Mouse (Mus musculus): ENCODE measurements around the gene Ercc8. TPM values are rescaled to one million over a fixed set of nuclear protein-coding genes. Genes with fewer than 3 reads are reported as not detected.

Gene Ercc8
- polyA plus RNA-seq, 1 experiment from 2014 or later, result 8.0 TPM

DNA sequence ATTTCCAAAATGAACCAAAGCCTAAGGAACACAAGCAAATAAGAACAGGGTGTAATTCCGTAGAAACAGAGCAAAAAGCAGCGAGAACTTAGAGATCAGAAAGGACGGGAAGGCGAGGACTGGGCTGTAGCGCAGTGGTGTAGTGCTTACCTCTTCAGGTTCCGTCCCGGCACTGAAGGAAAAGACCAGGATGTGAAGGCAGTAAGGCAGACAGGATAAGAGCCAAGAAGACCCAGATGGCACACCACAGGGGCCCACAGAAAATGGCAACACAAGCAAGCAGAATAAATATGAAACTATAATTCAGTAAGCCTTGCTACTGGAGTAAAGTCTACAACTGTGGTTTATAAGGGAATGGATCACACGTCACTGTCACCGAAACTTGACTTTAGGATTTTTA, 5.4 kb downstream of the Ercc8 start:
- no peak for ATAC-seq
- Histone ChIP-seq H3K27ac (ENCODE audit: low read depth, low read length) (no peak overlapping the region), H3K36me3 (ENCODE audit: control insufficient read depth, insufficient read depth) (peaks cover 17% of the 10 kb centered on the region), H3K4me2 (replicated peaks; ENCODE audit: low read depth) (no peak overlapping the region), H3K4me3 (ENCODE audit: low read depth, low read length) (no peak overlapping the region), H3K9me3 (ENCODE audit: control insufficient read depth) (no peaks in the 10 kb centered on the region), H3K4me1 (replicated peaks; ENCODE audit: control insufficient read depth, insufficient read depth, low read length) (no peaks in the 10 kb centered on the region), H3K9ac (ENCODE audit: low read depth, low read length) (no peak overlapping the region), H3K27me3 (replicated peaks; ENCODE audit: control insufficient read depth, insufficient read depth, low read length) (no peaks in the 10 kb centered on the region)
- no peak for TF ChIP-seq CTCF (IDR thresholded peaks at IDR 0.05; ENCODE audit: low read depth)
- WGBS, result 95% methylated on average over 9 of the region's 9 CpGs

DNA sequence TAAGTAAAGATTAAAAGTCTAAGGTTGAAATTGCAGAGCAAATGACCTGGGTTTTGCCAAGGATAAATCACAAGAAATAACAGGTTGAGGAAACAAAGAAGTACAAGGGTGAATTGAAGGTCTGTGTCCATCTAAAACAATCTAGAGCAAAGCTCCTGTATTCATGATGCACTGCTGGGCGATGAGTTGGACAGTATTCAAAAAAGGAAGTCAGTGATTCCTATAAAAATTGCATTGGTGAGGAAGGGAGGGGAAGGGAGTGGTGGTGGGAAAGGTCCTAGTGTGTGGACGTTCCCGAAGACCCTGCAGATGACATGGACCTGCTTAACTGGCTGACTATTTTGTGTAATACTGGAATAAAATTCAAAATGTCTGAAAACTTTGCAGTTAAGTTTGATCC, 6.1 kb downstream of the Ercc8 start:
- Histone ChIP-seq H3K36me3 (ENCODE audit: control insufficient read depth, insufficient read depth) (peaks cover 17% of the 10 kb centered on the region), H3K9ac (ENCODE audit: low read depth, low read length) (no peak overlapping the region), H3K4me2 (replicated peaks; ENCODE audit: low read depth) (no peak overlapping the region), H3K27ac (ENCODE audit: low read depth, low read length) (no peak overlapping the region), H3K27me3 (replicated peaks; ENCODE audit: control insufficient read depth, insufficient read depth, low read length) (no peaks in the 10 kb centered on the region), H3K9me3 (ENCODE audit: control insufficient read depth) (no peaks in the 10 kb centered on the region), H3K4me1 (replicated peaks; ENCODE audit: control insufficient read depth, insufficient read depth, low read length) (no peaks in the 10 kb centered on the region), H3K4me3 (ENCODE audit: low read depth, low read length) (no peak overlapping the region)
- ATAC-seq, result no peak
- TF ChIP-seq CTCF (IDR thresholded peaks at IDR 0.05; ENCODE audit: low read depth), result no peak
- whole genome bisulfite sequencing, result 83% methylated on average over 3 of the region's 3 CpGs

DNA sequence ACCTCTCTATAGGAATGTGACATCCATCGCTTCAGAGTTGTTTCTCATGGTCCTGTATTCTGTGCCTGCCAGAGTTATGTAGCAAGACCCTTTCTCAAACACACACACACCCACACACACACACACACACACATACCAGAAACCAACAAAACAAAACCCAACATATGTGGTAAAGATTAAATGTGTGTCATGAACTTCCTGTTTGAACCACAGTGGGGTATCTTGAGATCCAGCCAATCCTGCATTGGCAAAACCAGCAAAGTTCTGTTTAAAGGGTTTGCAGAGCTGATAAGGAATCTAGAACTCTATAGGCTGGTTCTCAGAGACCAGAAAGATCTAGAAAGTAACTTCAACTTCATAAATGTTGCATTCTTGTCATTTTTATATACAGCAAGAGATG, 11.5 kb downstream of the Ercc8 start:
- Histone ChIP-seq H3K36me3 (ENCODE audit: control insufficient read depth, insufficient read depth) (peaks cover 8% of the 10 kb centered on the region), H3K4me2 (replicated peaks; ENCODE audit: low read depth) (no peak overlapping the region), H3K9me3 (ENCODE audit: control insufficient read depth) (no peaks in the 10 kb centered on the region), H3K4me3 (ENCODE audit: low read depth, low read length) (no peak overlapping the region), H3K27me3 (replicated peaks; ENCODE audit: control insufficient read depth, insufficient read depth, low read length) (no peaks in the 10 kb centered on the region), H3K27ac (ENCODE audit: low read depth, low read length) (no peak overlapping the region), H3K4me1 (replicated peaks; ENCODE audit: control insufficient read depth, insufficient read depth, low read length) (no peaks in the 10 kb centered on the region), H3K9ac (ENCODE audit: low read depth, low read length) (no peak overlapping the region)
- WGBS, result 86% methylated on average over 1 of the region's 1 CpGs
- no peak for ATAC-seq
- no peak for TF ChIP-seq CTCF (IDR thresholded peaks at IDR 0.05; ENCODE audit: low read depth)

DNA sequence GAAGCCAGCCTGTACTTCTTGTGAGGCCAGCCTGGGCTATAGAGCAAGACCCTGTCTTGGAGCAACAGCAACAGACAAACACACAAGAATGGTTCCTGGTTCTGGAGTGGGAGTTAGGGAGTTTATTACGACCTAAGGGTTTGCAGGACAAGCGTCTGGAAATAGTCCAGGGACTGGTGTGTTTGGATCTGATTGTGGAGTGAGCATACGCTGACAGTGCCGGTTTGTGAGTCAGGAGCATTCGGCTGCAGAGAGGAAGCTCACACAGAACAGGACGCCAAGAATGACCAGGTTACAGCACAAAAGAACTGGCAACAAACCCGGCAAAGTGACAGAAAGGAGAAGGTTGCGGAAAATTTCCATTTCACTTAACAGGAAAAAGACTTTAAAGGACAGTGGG, 12.0 kb downstream of the Ercc8 start:
- Histone ChIP-seq H3K27me3 (replicated peaks; ENCODE audit: control insufficient read depth, insufficient read depth, low read length) (no peaks in the 10 kb centered on the region), H3K4me1 (replicated peaks; ENCODE audit: control insufficient read depth, insufficient read depth, low read length) (no peaks in the 10 kb centered on the region), H3K36me3 (ENCODE audit: control insufficient read depth, insufficient read depth) (peaks cover 8% of the 10 kb centered on the region), H3K27ac (ENCODE audit: low read depth, low read length) (no peak overlapping the region), H3K4me2 (replicated peaks; ENCODE audit: low read depth) (no peak overlapping the region), H3K9me3 (ENCODE audit: control insufficient read depth) (no peaks in the 10 kb centered on the region), H3K9ac (ENCODE audit: low read depth, low read length) (no peak overlapping the region), H3K4me3 (ENCODE audit: low read depth, low read length) (no peak overlapping the region)
- TF ChIP-seq CTCF (IDR thresholded peaks at IDR 0.05; ENCODE audit: low read depth), result no peak
- no peak for ATAC-seq
- 87% methylated on average over 8 of the region's 8 CpGs for WGBS

- Histone ChIP-seq H3K27me3 (replicated peaks; ENCODE audit: control insufficient read depth, insufficient read depth, low read length) (no peaks in the 10 kb centered on the region), H3K27ac (ENCODE audit: low read depth, low read length) (no peak overlapping the region), H3K4me2 (replicated peaks; ENCODE audit: low read depth) (no peak overlapping the region), H3K4me1 (replicated peaks; ENCODE audit: control insufficient read depth, insufficient read depth, low read length) (no peaks in the 10 kb centered on the region), H3K9ac (ENCODE audit: low read depth, low read length) (no peak overlapping the region), H3K36me3 (ENCODE audit: control insufficient read depth, insufficient read depth) (peaks cover 51% of the 10 kb centered on the region), H3K9me3 (ENCODE audit: control insufficient read depth) (no peaks in the 10 kb centered on the region), H3K4me3 (ENCODE audit: low read depth, low read length) (no peak overlapping the region)
- 89% methylated on average over 8 of the region's 8 CpGs for WGBS
- TF ChIP-seq CTCF (IDR thresholded peaks at IDR 0.05; ENCODE audit: low read depth), result no peak
- no peak for ATAC-seq
Observed at GRCm38 (mm10) chr13:108179618-108180017, 21.1 kb downstream of the Ercc8 start.

DNA sequence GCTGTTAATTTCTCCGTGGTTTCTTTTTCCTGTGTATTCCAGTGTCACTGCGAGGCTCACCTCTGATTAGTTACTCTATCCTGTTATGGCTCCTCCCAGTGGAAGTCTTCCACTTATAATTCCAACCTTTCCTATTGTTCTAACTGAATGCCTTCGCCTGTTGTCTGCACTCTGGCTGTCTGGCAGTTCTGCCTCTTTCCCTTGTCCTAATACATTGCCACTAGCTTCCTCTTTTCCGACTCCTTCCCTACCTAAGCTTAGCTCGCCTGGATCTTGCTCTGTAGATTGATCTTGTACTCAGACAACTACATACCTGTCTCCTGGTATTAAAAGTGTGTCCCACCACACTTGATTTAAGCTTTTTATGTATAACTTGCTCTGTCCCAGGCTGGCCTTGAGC, 22.3 kb downstream of the Ercc8 start:
- no peak for TF ChIP-seq CTCF (IDR thresholded peaks at IDR 0.05; ENCODE audit: low read depth)
- H3K36me3 ChIP-seq (ENCODE audit: control insufficient read depth, insufficient read depth), result peaks cover 59% of the 10 kb centered on the region

GRCm38 (mm10) chr13:108184743-108185255, 26.3 kb downstream of the Ercc8 start:
- H3K4me3 ChIP-seq (ENCODE audit: low read depth, low read length), result no peak overlapping the region
- no peak for ATAC-seq
- H3K9me3 ChIP-seq (ENCODE audit: control insufficient read depth), result no peaks in the 10 kb centered on the region
- H3K4me2 ChIP-seq (replicated peaks; ENCODE audit: low read depth), result no peak overlapping the region
- no peaks in the 10 kb centered on the region for H3K27me3 ChIP-seq (replicated peaks; ENCODE audit: control insufficient read depth, insufficient read depth, low read length)
- H3K4me1 ChIP-seq (replicated peaks; ENCODE audit: control insufficient read depth, insufficient read depth, low read length), result no peaks in the 10 kb centered on the region
- TF ChIP-seq CTCF (IDR thresholded peaks at IDR 0.05; ENCODE audit: low read depth), result no peak
- no peak overlapping the region for H3K9ac ChIP-seq (ENCODE audit: low read depth, low read length)
- peaks cover 54% of the 10 kb centered on the region for H3K36me3 ChIP-seq (ENCODE audit: control insufficient read depth, insufficient read depth)
- no peak overlapping the region for H3K27ac ChIP-seq (ENCODE audit: low read depth, low read length)

More for the DNA sequence above, 22.3 kb downstream of the Ercc8 start:
- H3K27me3 ChIP-seq (replicated peaks; ENCODE audit: control insufficient read depth, insufficient read depth, low read length), result no peaks in the 10 kb centered on the region
- H3K9me3 ChIP-seq (ENCODE audit: control insufficient read depth), result no peaks in the 10 kb centered on the region
- no peak for ATAC-seq
- WGBS, result 82% methylated on average over 5 of the region's 5 CpGs
- no peak overlapping the region for H3K27ac ChIP-seq (ENCODE audit: low read depth, low read length)
- H3K9ac ChIP-seq (ENCODE audit: low read depth, low read length), result no peak overlapping the region
- no peak overlapping the region for H3K4me2 ChIP-seq (replicated peaks; ENCODE audit: low read depth)
- H3K4me3 ChIP-seq (ENCODE audit: low read depth, low read length), result no peak overlapping the region
- H3K4me1 ChIP-seq (replicated peaks; ENCODE audit: control insufficient read depth, insufficient read depth, low read length), result no peaks in the 10 kb centered on the region

Data from intestine, postnatal 0 days (tissue).